Mouse (Mus musculus) embryonic fibroblast, embryonic 13.5 days (primary cell): Measurements from ENCODE around the gene Togaram1.

Source experiments
- CTCF ChIP-seq: IDR thresholded peaks from 2 replicates; pipeline ENCODE4 v1.5.1; 2011; ENCODE audit warnings: mild to moderate bottlenecking, control low read depth, low read length, moderate library complexity, borderline replicate concordance; ENCODE audit not compliant: insufficient read depth
- POLR2A ChIP-seq: IDR thresholded peaks from 2 replicates; pipeline ENCODE4 v1.6.1; 2011; ENCODE audit warnings: low read depth, mild to moderate bottlenecking, control low read depth, low read length, moderate library complexity

DNA sequence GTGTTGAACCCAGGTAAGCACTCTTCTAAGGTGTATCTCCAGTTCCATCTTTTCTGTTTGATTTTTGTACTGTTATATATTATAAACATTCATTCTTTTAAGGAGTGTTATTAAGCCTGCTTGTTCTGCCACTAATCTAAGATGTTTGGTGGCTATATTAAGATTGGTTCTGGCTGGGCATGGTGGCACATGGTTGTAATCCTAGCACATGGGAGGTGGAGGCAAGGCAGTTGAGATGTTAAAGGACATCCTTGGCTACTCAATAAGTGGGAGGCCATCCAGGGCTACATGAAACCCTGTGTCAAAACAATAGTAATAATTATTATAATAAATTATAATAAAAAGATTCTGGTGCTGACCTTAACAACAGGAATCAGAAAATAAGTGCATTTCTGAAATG is 5.8 kb downstream of the Togaram1 start:
- no peak for TF ChIP-seq CTCF
- TF ChIP-seq POLR2A, result no peak
